Mouse (Mus musculus) lung, postnatal 0 days (tissue): ENCODE measurements around the gene Mrpl23.
A peak's percentile ranks its signal among the peaks of the same experiment; 100 is the strongest.

Experiments
- CTCF ChIP-seq: IDR thresholded peaks from 2 replicates; pipeline ENCODE4 v1.5.1; 2016; ENCODE audit warnings: antibody characterized with exemption, mild to moderate bottlenecking
- EP300 ChIP-seq: IDR thresholded peaks from 2 replicates; pipeline ENCODE4 v1.6.1; 2016; ENCODE audit warnings: antibody characterized with exemption, mild to moderate bottlenecking, control low read depth

GRCm38 (mm10) chr7:142537879-142538278 lies 5.4 kb downstream of the Mrpl23 start:
- TF ChIP-seq CTCF (peak; percentile 72), EP300 (no peak)
